Mouse (Mus musculus): Measurements from ENCODE around the gene Edc4. TPM values are rescaled to one million over a fixed set of nuclear protein-coding genes. Genes with fewer than 3 reads are reported as not detected.

The Edc4 gene
- polyA plus RNA-seq, 1 experiment from 2014 or later: 50.2 TPM

Other genes starting within 250 kb of the Edc4 start
- gene Ctcf, start 244.3 kb upstream of the Edc4 start, polyA plus RNA-seq (2015; fragmentation: Nextera tagmentation; extraction: Ambion mirVana): 112 and 116 TPM in 2 replicates
- 0.60 TPM in 1 of 2 replicates, not detected in the other for gene Agrp, start 243.5 kb upstream of the Edc4 start, polyA plus RNA-seq (2015; fragmentation: Nextera tagmentation; extraction: Ambion mirVana)
- 0.58 and 0.79 TPM in 2 replicates for gene Carmil2, start 194.6 kb upstream of the Edc4 start, polyA plus RNA-seq (2015; fragmentation: Nextera tagmentation; extraction: Ambion mirVana)
- 69.1 and 71.3 TPM in 2 replicates for gene Acd, start 179.8 kb upstream of the Edc4 start, polyA plus RNA-seq (2015; fragmentation: Nextera tagmentation; extraction: Ambion mirVana)
- 15.2 and 17.6 TPM in 2 replicates for gene Pard6a, start 179.7 kb upstream of the Edc4 start, polyA plus RNA-seq (2015; fragmentation: Nextera tagmentation; extraction: Ambion mirVana)
- 0.19 TPM in 1 of 2 replicates, not detected in the other for gene 4933405L10Rik, start 173.2 kb upstream of the Edc4 start, polyA plus RNA-seq (2015; fragmentation: Nextera tagmentation; extraction: Ambion mirVana)
- gene Enkd1, start 172.7 kb upstream of the Edc4 start, polyA plus RNA-seq (2015; fragmentation: Nextera tagmentation; extraction: Ambion mirVana): 23.0 and 27.0 TPM in 2 replicates
- gene Gfod2, start 122.2 kb upstream of the Edc4 start, polyA plus RNA-seq (2015; fragmentation: Nextera tagmentation; extraction: Ambion mirVana): 22.4 and 25.3 TPM in 2 replicates
- 10.0 and 13.0 TPM in 2 replicates for gene Ranbp10, start 53.5 kb upstream of the Edc4 start, polyA plus RNA-seq (2015; fragmentation: Nextera tagmentation; extraction: Ambion mirVana)
- gene Tsnaxip1, start 53.1 kb upstream of the Edc4 start, polyA plus RNA-seq (2015; fragmentation: Nextera tagmentation; extraction: Ambion mirVana): 4.0 and 4.6 TPM in 2 replicates
- 41.2 and 42.7 TPM in 2 replicates for gene Cenpt, start 27.6 kb upstream of the Edc4 start, polyA plus RNA-seq (2015; fragmentation: Nextera tagmentation; extraction: Ambion mirVana)
- gene Thap11, start 25.7 kb upstream of the Edc4 start, polyA plus RNA-seq (2015; fragmentation: Nextera tagmentation; extraction: Ambion mirVana): 55.2 and 56.0 TPM in 2 replicates
- gene Nutf2, start 20.3 kb upstream of the Edc4 start, polyA plus RNA-seq (2015; fragmentation: Nextera tagmentation; extraction: Ambion mirVana): 179 and 215 TPM in 2 replicates
- 0.39 and 0.62 TPM in 2 replicates for gene Nrn1l, start 12.7 kb downstream of the Edc4 start, polyA plus RNA-seq (2015; fragmentation: Nextera tagmentation; extraction: Ambion mirVana)
- gene Pskh1, start 19.6 kb downstream of the Edc4 start, polyA plus RNA-seq (2015; fragmentation: Nextera tagmentation; extraction: Ambion mirVana): 34.0 and 34.9 TPM in 2 replicates
- 0.77 and 1.2 TPM in 2 replicates for gene Ctrl, start 53.0 kb downstream of the Edc4 start, polyA plus RNA-seq (2015; fragmentation: Nextera tagmentation; extraction: Ambion mirVana)
- 39.7 and 56.6 TPM in 2 replicates for gene Psmb10, start 57.6 kb downstream of the Edc4 start, polyA plus RNA-seq (2015; fragmentation: Nextera tagmentation; extraction: Ambion mirVana)
- 1.6 and 2.8 TPM in 2 replicates for gene Lcat, start 62.5 kb downstream of the Edc4 start, polyA plus RNA-seq (2015; fragmentation: Nextera tagmentation; extraction: Ambion mirVana)
- gene Slc12a4, start 85.2 kb downstream of the Edc4 start, polyA plus RNA-seq (2015; fragmentation: Nextera tagmentation; extraction: Ambion mirVana): 35.1 and 38.3 TPM in 2 replicates
- gene Dpep3, start 98.5 kb downstream of the Edc4 start, polyA plus RNA-seq (2015; fragmentation: Nextera tagmentation; extraction: Ambion mirVana): not detected in 2 replicates
- 18.4 and 19.3 TPM in 2 replicates for gene Dus2, start 110.5 kb downstream of the Edc4 start, polyA plus RNA-seq (2015; fragmentation: Nextera tagmentation; extraction: Ambion mirVana)
- 0.28 TPM in 1 of 2 replicates, not detected in the other for gene Dpep2nb, start 125.1 kb downstream of the Edc4 start, polyA plus RNA-seq (2015; fragmentation: Nextera tagmentation; extraction: Ambion mirVana)
- gene Ddx28, start 131.0 kb downstream of the Edc4 start, polyA plus RNA-seq (2015; fragmentation: Nextera tagmentation; extraction: Ambion mirVana): 14.7 and 14.8 TPM in 2 replicates
- gene Nfatc3, start 178.0 kb downstream of the Edc4 start, polyA plus RNA-seq (2015; fragmentation: Nextera tagmentation; extraction: Ambion mirVana): 6.0 and 6.2 TPM in 2 replicates

Data from lung, embryonic 16.5 days (tissue).